Mouse (Mus musculus): ENCODE measurements at regions not wholly inside any gene's neighbourhood (a gene's known extent, or its start where the extent isn't known, plus 50 kb on each side); places are given as distances from the start of the nearest gene placed in this dataset.

GRCm38 (mm10) chr14:107727234-107727633 lies 1186.7 kb downstream of the Slitrk1 start:
- intact Hi-C loops (cut with DNase I): no loop called here

GRCm38 (mm10) chr14:107688349-107688748 lies 1225.6 kb downstream of the Slitrk1 start:
- intact Hi-C loops (cut with DNase I): no loop called here
- DNase-seq (ENCODE audit: low spot score in 2 of 2): no peak

More at GRCm38 (mm10) chr14:107727234-107727633, 1186.7 kb downstream of the Slitrk1 start:
- DNase-seq (ENCODE audit: low spot score in 2 of 2): no peak

DNA sequence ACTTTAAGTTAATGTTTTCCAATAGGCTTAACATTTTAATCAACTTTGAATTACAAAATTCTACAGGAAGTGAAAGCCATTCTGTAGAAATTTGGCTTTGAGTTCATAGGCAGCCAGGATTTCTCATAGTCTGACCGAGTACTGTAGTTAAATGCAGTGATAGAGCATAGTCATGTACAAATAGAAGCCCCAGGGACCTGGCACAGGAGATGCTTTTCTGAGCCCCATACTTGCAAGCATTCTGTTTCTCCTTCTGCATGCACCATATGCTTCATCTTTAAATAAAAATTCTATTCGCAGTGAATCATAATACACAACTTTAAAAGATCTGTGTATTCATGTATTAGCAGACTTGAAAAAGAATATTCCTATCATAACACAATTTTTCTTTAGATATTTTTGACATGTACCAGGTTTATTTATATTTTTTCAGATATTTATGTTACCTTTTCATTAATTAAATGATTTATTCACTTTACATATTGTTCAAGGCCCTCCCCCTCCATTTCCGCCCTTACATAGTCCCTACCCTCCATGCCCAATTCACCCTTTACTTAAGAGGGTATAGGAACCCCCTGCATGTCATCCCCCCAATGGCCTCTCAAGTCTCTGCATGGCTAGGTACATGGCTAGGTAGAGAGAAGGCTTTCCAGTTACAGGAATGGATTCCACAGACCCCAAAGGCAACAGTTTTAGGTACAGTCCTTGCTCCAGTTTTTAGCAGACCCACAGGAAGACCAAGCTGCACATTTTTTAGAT lies 1226.5 kb downstream of the Slitrk1 start:
- DNase-seq (ENCODE audit: low spot score in 2 of 2): peak; percentile 21 to 33
- intact Hi-C loops (cut with DNase I): no loop called here

- no peak for DNase-seq (ENCODE audit: low spot score in 2 of 2)
- intact Hi-C loops (cut with DNase I): no loop called here
Measured at GRCm38 (mm10) chr14:107656595-107656994, 1257.4 kb downstream of the Slitrk1 start.

GRCm38 (mm10) chr14:107615466-107615865 lies 1298.5 kb downstream of the Slitrk1 start:
- no peak for DNase-seq (ENCODE audit: low spot score in 2 of 2)
- intact Hi-C loops (cut with DNase I): no loop called here

- no peak for DNase-seq (ENCODE audit: low spot score in 2 of 2)
- intact Hi-C loops (cut with DNase I): no loop called here
Measured at GRCm38 (mm10) chr14:107614348-107614747, 1299.6 kb downstream of the Slitrk1 start.

GRCm38 (mm10) chr14:107603198-107603597 lies 1310.8 kb downstream of the Slitrk1 start:
- intact Hi-C loops (cut with DNase I): no loop called here
- DNase-seq (ENCODE audit: low spot score in 2 of 2): no peak

GRCm38 (mm10) chr14:107586715-107587114 lies 1327.2 kb downstream of the Slitrk1 start:
- intact Hi-C loops (cut with DNase I): no loop called here
- no peak for DNase-seq (ENCODE audit: low spot score in 2 of 2)

GRCm38 (mm10) chr14:107584252-107584651 lies 1329.7 kb downstream of the Slitrk1 start:
- intact Hi-C loops (cut with DNase I): no loop called here
- no peak for DNase-seq (ENCODE audit: low spot score in 2 of 2)

GRCm38 (mm10) chr14:107570676-107571075 lies 1343.3 kb downstream of the Slitrk1 start:
- no peak for DNase-seq (ENCODE audit: low spot score in 2 of 2)
- intact Hi-C loops (cut with DNase I): no loop called here

DNA sequence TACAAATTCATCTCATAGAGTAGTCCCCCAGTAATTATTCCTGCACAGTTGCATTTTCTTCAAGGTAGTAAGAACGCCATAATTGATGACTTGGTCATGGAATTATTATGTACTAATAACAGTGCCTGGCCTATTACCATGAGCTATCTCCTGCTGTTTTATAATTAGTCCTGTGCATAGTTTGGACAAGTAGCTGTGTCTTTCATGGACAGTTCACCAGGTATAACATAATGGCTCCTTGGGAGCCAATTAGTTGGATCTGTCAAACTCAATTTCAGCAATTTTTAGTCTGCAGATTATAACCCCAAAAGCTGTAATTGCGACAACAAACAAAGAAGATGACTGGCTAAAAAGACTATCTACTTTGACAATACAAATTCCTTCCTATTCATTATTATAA lies 1345.5 kb downstream of the Slitrk1 start:
- intact Hi-C loops (cut with DNase I): no loop called here
- no peak for DNase-seq (ENCODE audit: low spot score in 2 of 2)

Measured in left cerebral cortex, postnatal 36 days (tissue).